In genomic region chr9:21728261-21728832, GRCm38 (mm10) we compare ENCODE assay signal across 16 mouse cellular contexts. TPM values are rescaled to one million over a fixed set of nuclear protein-coding genes. Genes with fewer than 3 reads are reported as not detected.
A peak's percentile ranks its signal among the peaks of the same experiment; 100 is the strongest.
DNase-seq lines count a peak whose midpoint lies in the region; ATAC-seq and TF ChIP-seq lines count a peak whose summit lies in the region.
"Had no signal": no experiment of that assay in that cellular context is flagged by ENCODE, and none has a peak within 500 bp of the region (broad histone marks: within the 10 kb centered on the region; RNA-seq: fewer than 3 reads in every experiment).

No protein-coding gene starts in this region.

- H3K4me3 ChIP-seq in liver, embryonic 13.5 days (replicated peaks): no peak overlapping the region
- no peak overlapping the region for H3K4me3 ChIP-seq in MEL (ENCODE audit: control insufficient read depth in 1 of 2, insufficient read depth in 1 of 2, low read depth in 2 of 2, low read length in 2 of 2)
- H3K4me3 ChIP-seq in small intestine, adult 2 months (ENCODE audit: low read depth, low read length): no peak overlapping the region
- H3K4me3 ChIP-seq: embryonic facial prominence, embryonic 13.5 days; neural tube, embryonic 13.5 days had no signal

- no peak overlapping the region for H3K9ac ChIP-seq in liver, embryonic 13.5 days
- H3K9ac ChIP-seq in MEL (ENCODE audit: control insufficient read depth, low read depth, low read length, poor library complexity, severe bottlenecking): no peak overlapping the region
- H3K9ac ChIP-seq: embryonic facial prominence, embryonic 13.5 days; forebrain, postnatal 0 days; lung, embryonic 14.5 days; neural tube, embryonic 13.5 days had no signal

- H3K79me2 ChIP-seq in MEL (ENCODE audit: control insufficient read depth, insufficient read depth, low read length, poor library complexity): peaks cover 60% of the 10 kb centered on the region

- 75% methylated on average over 10 of the region's 10 CpGs for WGBS in liver, embryonic 13.5 days (ENCODE audit: insufficient replicate concordance)
- 78% methylated on average over 10 of the region's 10 CpGs for whole genome bisulfite sequencing in small intestine, adult 2 months

- DNase-seq in liver, embryonic 13.5 days: no peak
- DNase-seq in liver (no peak), MEL (ENCODE audit: low read depth, low spot score) (no peak)
- DNase-seq in c-Kit-positive CD71-positive TER-119-positive erythroid progenitor cells, embryonic 14.5 days (ENCODE audit: low spot score): no peak
- no peak for DNase-seq in yolk sac, embryonic 10.5 days (ENCODE audit: low spot score)
- DNase-seq in kidney, adult 18-20 months: no peak
- DNase-seq: cerebellum, adult 8-10 months; forebrain, postnatal 0 days; lung, embryonic 14.5 days; right cerebral cortex, postnatal 14 days; thymus, postnatal 25 days had no signal

- H3K36me3 ChIP-seq in liver, embryonic 13.5 days: peaks cover 64% of the 10 kb centered on the region
- H3K36me3 ChIP-seq in MEL (ENCODE audit: control insufficient read depth in 1 of 2, insufficient read depth in 2 of 2, low read length in 2 of 2): peaks cover 22 to 41% of the 10 kb centered on the region in 2 experiments
- H3K36me3 ChIP-seq in small intestine, adult 2 months (ENCODE audit: control insufficient read depth, insufficient read depth, low read length): peaks cover 18% of the 10 kb centered on the region

- ATAC-seq in liver, embryonic 13.5 days (ENCODE audit: low read depth): no peak
- 0 out of 2 replicates have a peak, but pooled peaks have one; percentile 5 for ATAC-seq in granulocyte monocyte progenitor cell, adult 5-6 weeks (replicated peaks; ENCODE audit: poor library complexity, severe bottlenecking)
- ATAC-seq: activated CD4-positive, CD25-positive, alpha-beta regulatory T cell, adult 4 months; forebrain, postnatal 0 days had no signal

- H3K4me2 ChIP-seq in liver, embryonic 13.5 days: no peak overlapping the region
- H3K4me2 ChIP-seq: embryonic facial prominence, embryonic 13.5 days; lung, embryonic 14.5 days; neural tube, embryonic 13.5 days had no signal

- H3K9me3 ChIP-seq in liver, embryonic 13.5 days (replicated peaks): no peaks in the 10 kb centered on the region
- H3K9me3 ChIP-seq in MEL (replicated peaks; ENCODE audit: insufficient read depth, low read length): no peaks in the 10 kb centered on the region
- H3K9me3 ChIP-seq: embryonic facial prominence, embryonic 13.5 days; neural tube, embryonic 13.5 days had no signal

- TF ChIP-seq CTCF in MEL (IDR thresholded peaks at IDR 0.05 in 2 of 3, conservative IDR thresholded peaks at IDR 0.05 in 1 of 3; ENCODE audit: control insufficient read depth in 1 of 3, insufficient read depth in 1 of 3, low read depth in 2 of 3, low read length in 3 of 3, poor library complexity in 1 of 3, severe bottlenecking in 1 of 3): no peak
- TF ChIP-seq CTCF in small intestine, adult 2 months (IDR thresholded peaks at IDR 0.05; ENCODE audit: extremely low read depth, insufficient read length, insufficient replicate concordance, low read depth, low read length): no peak

- peaks cover 59% of the 10 kb centered on the region for H3K4me1 ChIP-seq in liver, embryonic 13.5 days (replicated peaks)
- H3K4me1 ChIP-seq in MEL (ENCODE audit: control insufficient read depth in 1 of 2, insufficient read depth in 2 of 2, low read length in 2 of 2): peaks cover 10 to 37% of the 10 kb centered on the region in 2 experiments; a peak in 3 of 4 replicates
- peaks cover 24% of the 10 kb centered on the region for H3K4me1 ChIP-seq in small intestine, adult 2 months (ENCODE audit: control insufficient read depth, insufficient read depth, insufficient read length, low read length)

- peak overlapping the region; percentile 16; the same call in 1 of the 2 replicates for H3K27ac ChIP-seq in liver, embryonic 13.5 days
- no peak overlapping the region for H3K27ac ChIP-seq in MEL (ENCODE audit: control insufficient read depth, low read depth, low read length)
- H3K27ac ChIP-seq in small intestine, adult 2 months (ENCODE audit: insufficient read depth, low read depth, low read length): peak overlapping the region; percentile 52; the same call in 1 of the 2 replicates
- H3K27ac ChIP-seq: embryonic facial prominence, embryonic 13.5 days; neural tube, embryonic 13.5 days had no signal

- TF ChIP-seq RAD21 in MEL (IDR thresholded peaks at IDR 0.05; ENCODE audit: low read depth, low read length): no peak

- H3K27me3 ChIP-seq in liver, embryonic 13.5 days: no peaks in the 10 kb centered on the region
- no peaks in the 10 kb centered on the region for H3K27me3 ChIP-seq in MEL (ENCODE audit: control insufficient read depth in 1 of 2, insufficient read depth in 2 of 2, low read length in 2 of 2)
- H3K27me3 ChIP-seq in small intestine, adult 2 months (ENCODE audit: control insufficient read depth, insufficient read depth, low read length): no peaks in the 10 kb centered on the region
- H3K27me3 ChIP-seq: embryonic facial prominence, embryonic 13.5 days; neural tube, embryonic 13.5 days had no signal

- TF ChIP-seq POLR2A in MEL (IDR thresholded peaks at IDR 0.05; ENCODE audit: control insufficient read depth in 1 of 2, insufficient read depth in 1 of 2, low read depth in 1 of 2, low read length in 2 of 2, poor library complexity in 1 of 2): no peak
- no peak for TF ChIP-seq POLR2A in small intestine, adult 2 months (IDR thresholded peaks at IDR 0.05; ENCODE audit: low read depth, low read length)

- TF ChIP-seq EP300 in MEL (IDR thresholded peaks at IDR 0.05; ENCODE audit: low read depth in 1 of 2, low read length in 2 of 2): no peak

TF ChIP-seq in MEL, 35 proteins besides CTCF, POLR2A, EP300 and RAD21:
- TF ChIP-seq MYB (IDR thresholded peaks at IDR 0.05; ENCODE audit: low read depth, low read length) (no peak), UBTF (IDR thresholded peaks at IDR 0.05; ENCODE audit: borderline replicate concordance, insufficient read depth, low read depth, low read length) (0 out of 2 replicates have a peak, but pooled peaks have one; percentile 5)

RNA-seq across cellular contexts. Expression of gene Ldlr, which starts 5.1 kb away (rescaled TPM):
- polyA plus RNA-seq in liver, embryonic 13.5 days (2015; fragmentation: Nextera tagmentation; extraction: Ambion mirVana): 18.6 and 22.5 TPM in 2 replicates
- 58.1 and 69.1 TPM in 2 replicates for total RNA-seq in MEL (2012; rRNA removed)
- polyA plus RNA-seq in MEL (2012; ENCODE audit: insufficient read depth in 1 of 2, insufficient read length in 2 of 2, low read depth in 1 of 2, low replicate concordance in 2 of 2, missing spikeins in 1 of 2): 10 to 100 TPM in 1 of 2 experiments, not detected in 1; 90.6 TPM
- total RNA-seq in granulocyte monocyte progenitor cell, adult 5-6 weeks (2014; fragmentation: Nextera tagmentation): 8.9 and 9.0 TPM in 2 replicates
- 13.1 and 15.5 TPM in 2 replicates for total RNA-seq in granulocyte monocyte progenitor cell, adult 5-6 weeks (2017)
- 37.2 and 58.9 TPM in 2 replicates for polyA plus RNA-seq in small intestine, adult 2 months (2012; rRNA removed)

RNA-seq across cellular contexts. Expression of gene Spc24, which starts 31.8 kb away (rescaled TPM):
- 86.3 and 91.5 TPM in 2 replicates for polyA plus RNA-seq in liver, embryonic 13.5 days (2015; fragmentation: Nextera tagmentation; extraction: Ambion mirVana)
- 304 and 305 TPM in 2 replicates for total RNA-seq in MEL (2012; rRNA removed)
- polyA plus RNA-seq in MEL (2012; ENCODE audit: insufficient read depth in 1 of 2, insufficient read length in 2 of 2, low read depth in 1 of 2, low replicate concordance in 2 of 2, missing spikeins in 1 of 2): 100 to 1,000 TPM in 1 of 2 experiments, not detected in 1; 377 TPM
- total RNA-seq in granulocyte monocyte progenitor cell, adult 5-6 weeks (2014; fragmentation: Nextera tagmentation): 31.4 and 46.5 TPM in 2 replicates
- 117 and 138 TPM in 2 replicates for total RNA-seq in granulocyte monocyte progenitor cell, adult 5-6 weeks (2017)
- polyA plus RNA-seq in small intestine, adult 2 months (2012; rRNA removed): 11.0 and 22.6 TPM in 2 replicates
